Mouse (Mus musculus) monocyte, adult 2 months (primary cell): Measurements from ENCODE around the gene Ppp1ca.

Experiments used
- DNase-seq, 2 experiments: peaks; one replicate each; pipeline ENCODE4 v3.0.0; 2022; ENCODE audit warnings: low spot score in 2 of 2, low read depth in 1 of 2

Ppp1ca gene

GRCm38 (mm10) chr19:4231253-4232185 is 39.7 kb downstream of the Ppp1ca start, which contains the start of gene Pold4:
Gene Pold4 (plus strand): TSS chr19:4231899.
- DNase-seq = peak; percentile 96

GRCm38 (mm10) chr19:4232186-4232572 is 40.3 kb downstream of the Ppp1ca start:
- peak in 1 of 2 experiments; percentile 50 for DNase-seq

GRCm38 (mm10) chr19:4232651-4233050 is 40.8 kb downstream of the Ppp1ca start:
- no peak for DNase-seq

- no peak for DNase-seq
Observed at GRCm38 (mm10) chr19:4234548-4234947, 42.7 kb downstream of the Ppp1ca start.

- DNase-seq = no peak
Observed at GRCm38 (mm10) chr19:4240247-4240668, 48.4 kb downstream of the Ppp1ca start.

GRCm38 (mm10) chr19:4242416-4242815 is 50.6 kb downstream of the Ppp1ca start:
- no peak for DNase-seq

GRCm38 (mm10) chr19:4244775-4245174 is 52.9 kb downstream of the Ppp1ca start:
- no peak for DNase-seq
